Mouse (Mus musculus) v-Abl transformed pro-B cells (cell line): ENCODE measurements around the gene Cables2.

Experiments
- in situ Hi-C, 2 experiments: fragments of 400-800 bp; cut with MboI; formaldehyde crosslinking; loops; one replicate each; pipeline ENCODE4 v1.15.1; 2025; ENCODE audit not compliant: unreplicated experiment in 2 of 2

Gene Cables2

DNA sequence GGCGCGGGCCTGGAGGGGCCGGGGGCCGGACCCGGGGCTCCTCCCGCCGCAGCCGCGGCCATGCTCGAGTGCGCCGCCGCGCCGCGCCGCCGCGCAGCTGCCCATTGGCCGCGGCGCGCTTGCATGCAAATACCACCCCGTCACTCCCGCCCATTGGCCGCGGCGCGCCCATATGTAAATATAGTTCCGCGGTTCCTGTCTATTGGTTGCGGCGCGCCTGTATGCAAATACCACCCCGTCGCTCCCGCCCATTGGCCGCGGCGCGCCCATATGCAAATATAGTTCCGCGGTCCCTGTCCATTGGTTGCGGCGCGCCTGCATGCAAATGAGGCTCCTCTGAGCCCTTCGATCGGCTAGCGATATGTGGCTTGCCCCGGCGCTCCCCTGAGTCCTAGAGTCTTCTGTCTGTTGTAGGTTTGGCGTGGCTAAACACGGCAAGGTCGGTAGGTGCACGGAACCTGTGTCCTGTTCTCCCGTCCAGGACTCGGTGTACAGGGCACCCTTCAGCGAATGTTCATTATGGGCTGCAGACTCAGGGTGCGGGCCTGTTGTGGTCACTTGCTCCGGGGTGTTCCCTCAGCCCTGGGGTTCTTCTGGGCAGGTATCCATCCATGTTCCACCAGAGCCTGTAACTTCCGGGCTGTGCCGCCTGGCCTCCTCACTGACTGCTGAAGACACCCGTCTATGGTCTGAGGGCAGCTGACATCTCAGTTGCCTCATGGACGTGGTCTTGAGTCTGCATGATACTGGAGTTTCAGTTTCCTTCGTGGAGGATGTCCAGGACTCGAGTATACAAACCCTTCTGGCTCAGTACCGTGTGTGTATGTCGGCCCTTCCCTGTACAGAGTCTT lies at the start of gene Cables2:
Gene Cables2 (minus strand): TSS at position 103 of the 851 bp plus-strand sequence.
- in situ Hi-C loops, result loop anchor here (5.0 to 25.0 kb wide), 5 partner anchors 74 to 1039 kb away; partner anchors contain the start of genes Rtel1 (in 1 of the 2) and Stmn3 (in 1 of the 2)

DNA sequence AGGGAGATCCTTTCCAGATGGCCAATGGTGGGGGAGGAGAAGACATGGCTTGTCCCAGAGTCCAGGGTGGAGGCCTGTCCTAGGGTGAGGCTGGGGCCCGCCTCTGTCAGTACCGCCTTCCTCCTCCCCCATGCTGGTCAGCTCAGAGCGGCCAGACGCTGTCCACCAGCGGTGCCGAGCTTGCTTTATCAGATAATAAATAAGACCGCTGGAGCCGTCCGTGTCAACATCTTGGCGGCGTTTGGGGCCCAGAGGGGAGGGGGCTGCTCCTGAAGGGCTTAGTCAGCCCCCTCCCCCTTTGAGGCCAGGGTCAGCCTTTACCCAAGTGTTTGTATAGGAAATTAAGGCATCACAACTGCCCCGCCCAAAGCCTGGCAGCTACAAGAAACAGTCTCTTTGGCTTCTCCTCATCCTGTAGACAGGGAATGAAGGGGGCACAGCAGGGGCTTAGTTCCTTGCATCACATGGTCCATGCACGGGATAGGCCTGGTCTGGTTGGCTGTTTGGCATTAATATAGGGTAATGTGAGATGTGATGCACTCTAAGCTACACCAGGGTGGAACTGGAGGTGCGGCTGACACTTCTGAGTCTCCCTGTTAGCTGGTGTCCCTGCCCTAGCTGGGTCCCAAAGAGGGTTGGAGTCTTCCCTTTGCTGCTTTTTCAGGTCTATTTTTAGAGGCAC lies 49.5 kb upstream of the Cables2 start:
- in situ Hi-C loops, result loop anchor here in 1 of 2 experiments (25.0 kb wide), 1 partner anchor 764 kb away; no protein-coding TSS in a partner anchor

DNA sequence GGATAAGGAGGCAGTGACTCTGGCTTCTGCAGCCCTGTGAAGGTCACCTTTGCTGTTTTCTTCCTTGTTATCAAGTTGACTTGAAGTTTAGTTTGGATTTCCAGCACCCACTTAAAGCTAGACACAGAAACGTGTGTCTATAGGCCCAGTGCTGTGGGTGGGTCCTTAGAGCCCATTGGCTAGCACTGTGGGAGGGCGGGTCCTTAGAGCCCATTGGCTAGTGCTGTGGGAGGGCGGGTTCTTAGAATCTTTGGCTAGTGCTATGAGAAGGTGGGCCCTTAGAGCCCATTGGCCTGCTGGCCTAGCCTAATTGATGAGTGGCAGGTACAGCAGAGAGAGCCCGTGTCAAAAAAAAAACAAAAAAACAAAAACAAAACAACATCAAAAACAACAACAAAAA lies 46.9 kb upstream of the Cables2 start:
- in situ Hi-C loops, result loop anchor here in 1 of 2 experiments (25.0 kb wide), 1 partner anchor 767 kb away; no protein-coding TSS in a partner anchor

- in situ Hi-C loops, result loop anchor here in 1 of 2 experiments (25.0 kb wide), 1 partner anchor 770 kb away; no protein-coding TSS in a partner anchor
These were observed 44.3 kb upstream of the Cables2 start for GRCm38 (mm10) chr2:180317591-180317990.

DNA sequence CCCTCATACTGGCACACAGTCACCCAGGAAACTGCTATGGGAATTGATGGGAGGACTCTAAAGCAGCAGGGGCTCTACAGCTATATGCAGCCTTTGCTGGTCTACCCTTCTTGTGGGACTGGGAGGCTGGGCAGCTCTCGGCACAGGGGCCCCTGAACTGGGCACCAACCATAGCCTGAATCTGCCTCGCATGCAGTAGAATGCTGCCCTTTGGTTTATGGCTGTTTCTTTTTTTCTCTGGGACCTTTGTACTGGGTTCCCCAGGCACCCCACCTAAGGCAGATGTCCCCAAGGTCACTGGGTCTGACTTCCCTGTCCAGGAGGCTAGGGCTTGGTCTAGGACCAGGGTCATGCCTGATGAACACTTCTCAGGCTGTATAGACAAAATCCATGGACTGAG lies 41.0 kb upstream of the Cables2 start:
- in situ Hi-C loops, result loop anchor here in 1 of 2 experiments (25.0 kb wide), 1 partner anchor 773 kb away; no protein-coding TSS in a partner anchor

- in situ Hi-C loops, result loop anchor here in 1 of 2 experiments (25.0 kb wide), 1 partner anchor 776 kb away; no protein-coding TSS in a partner anchor
These were observed 37.9 kb upstream of the Cables2 start for GRCm38 (mm10) chr2:180311147-180311546.

DNA sequence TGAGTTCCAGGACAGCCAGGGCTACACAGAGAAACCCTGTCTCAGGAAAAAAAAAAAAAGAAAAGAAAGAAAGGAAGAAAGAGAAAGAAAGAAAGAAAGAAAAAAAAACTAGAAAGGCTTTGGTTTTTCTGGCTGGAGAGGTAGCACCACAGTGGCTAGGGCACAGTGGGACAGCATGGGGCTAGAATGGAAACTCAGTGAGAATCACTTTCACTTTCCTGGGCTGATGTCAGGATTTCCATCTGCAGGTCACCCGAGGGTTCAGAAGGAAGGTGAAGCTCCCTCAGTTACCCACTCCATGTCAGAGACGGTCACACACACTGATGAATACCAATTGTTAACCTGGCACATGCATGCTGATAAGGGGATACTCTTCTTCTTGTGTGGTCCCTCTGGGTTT lies 34.4 kb upstream of the Cables2 start:
- in situ Hi-C loops, result loop anchor here in 1 of 2 experiments (25.0 kb wide), 1 partner anchor 780 kb away; no protein-coding TSS in a partner anchor

GRCm38 (mm10) chr2:180306423-180307168 lies 33.3 kb upstream of the Cables2 start:
- in situ Hi-C loops, result loop anchor here in 1 of 2 experiments (25.0 kb wide), 1 partner anchor 781 kb away; no protein-coding TSS in a partner anchor

DNA sequence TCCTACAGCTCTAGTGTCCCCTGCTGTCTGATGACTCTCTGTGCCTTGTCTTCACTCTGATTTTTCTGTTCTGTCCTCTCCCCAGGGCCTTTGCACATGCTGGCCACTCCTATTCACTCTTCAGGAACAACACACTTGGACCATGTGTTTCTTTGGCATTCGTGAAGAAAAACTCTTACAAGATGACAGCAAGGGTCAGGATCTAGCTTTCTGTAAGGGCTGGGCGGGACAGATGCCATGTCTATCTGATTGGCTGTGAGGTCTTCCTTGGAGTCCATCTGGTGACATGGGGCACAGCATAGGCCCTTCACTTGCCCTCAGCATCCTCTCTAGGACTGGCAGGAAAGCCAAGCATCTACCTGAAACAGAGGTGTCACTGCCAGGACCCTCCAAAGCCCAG lies 32.7 kb upstream of the Cables2 start:
- in situ Hi-C loops, result loop anchor here in 1 of 2 experiments (25.0 kb wide), 1 partner anchor 781 kb away; no protein-coding TSS in a partner anchor

DNA sequence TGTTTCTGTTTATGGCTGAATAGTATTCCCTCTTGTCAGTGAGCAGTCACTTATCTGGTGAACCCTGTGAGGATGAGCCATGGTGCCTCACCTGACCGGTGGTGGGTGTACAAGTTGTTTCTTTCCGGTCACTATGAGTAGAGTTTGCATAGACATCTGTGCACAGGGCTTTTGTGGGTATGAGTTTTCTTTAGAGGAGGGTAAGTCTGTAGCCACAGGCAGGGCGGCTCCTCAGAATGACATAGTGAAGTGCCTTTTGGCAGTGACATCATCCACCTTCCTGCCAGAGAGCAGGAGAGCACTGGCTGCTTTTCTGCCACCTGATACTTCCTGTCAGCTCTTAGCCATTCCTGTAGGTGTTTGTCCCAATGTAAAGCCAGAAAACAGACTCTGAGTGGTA lies 32.2 kb upstream of the Cables2 start:
- in situ Hi-C loops, result loop anchor here in 1 of 2 experiments (25.0 kb wide), 1 partner anchor 782 kb away; no protein-coding TSS in a partner anchor

- in situ Hi-C loops, result loop anchor here in 1 of 2 experiments (25.0 kb wide), 1 partner anchor 783 kb away; no protein-coding TSS in a partner anchor
These were observed 31.3 kb upstream of the Cables2 start for GRCm38 (mm10) chr2:180304554-180304953.

- in situ Hi-C loops, result loop anchor here in 1 of 2 experiments (25.0 kb wide), 1 partner anchor 784 kb away; no protein-coding TSS in a partner anchor
These were observed 30.2 kb upstream of the Cables2 start for GRCm38 (mm10) chr2:180303468-180303867.

GRCm38 (mm10) chr2:180302201-180302600 lies 28.9 kb upstream of the Cables2 start:
- in situ Hi-C loops, result loop anchor here in 1 of 2 experiments (25.0 kb wide), 1 partner anchor 785 kb away; no protein-coding TSS in a partner anchor

- in situ Hi-C loops, result loop anchor here in 1 of 2 experiments (25.0 kb wide), 1 partner anchor 787 kb away; no protein-coding TSS in a partner anchor
These were observed 27.5 kb upstream of the Cables2 start for GRCm38 (mm10) chr2:180300771-180301170.

DNA sequence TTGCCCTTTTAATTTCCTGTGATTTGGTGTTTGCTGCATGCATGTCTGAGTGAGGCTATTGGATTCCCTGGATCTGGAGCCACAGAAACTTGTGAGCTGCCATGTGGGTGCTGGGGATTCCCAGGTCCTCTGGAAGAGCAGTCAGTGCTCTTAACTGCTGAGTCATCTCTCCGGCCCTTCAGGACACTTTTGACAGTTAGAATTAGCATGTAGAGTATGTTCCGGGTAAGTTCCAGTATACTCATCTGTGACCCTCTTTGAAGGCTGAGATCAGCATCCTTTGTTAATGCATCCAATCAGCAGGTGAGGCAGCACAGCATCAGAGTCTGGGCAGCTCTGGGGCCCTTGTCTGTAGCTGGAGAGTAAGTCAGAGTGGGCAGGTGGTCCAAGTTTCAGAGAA lies 27.0 kb upstream of the Cables2 start:
- in situ Hi-C loops, result loop anchor here in 1 of 2 experiments (25.0 kb wide), 1 partner anchor 787 kb away; no protein-coding TSS in a partner anchor

- in situ Hi-C loops, result no loop called here
These were observed 19.6 kb upstream of the Cables2 start for GRCm38 (mm10) chr2:180292906-180293305.

DNA sequence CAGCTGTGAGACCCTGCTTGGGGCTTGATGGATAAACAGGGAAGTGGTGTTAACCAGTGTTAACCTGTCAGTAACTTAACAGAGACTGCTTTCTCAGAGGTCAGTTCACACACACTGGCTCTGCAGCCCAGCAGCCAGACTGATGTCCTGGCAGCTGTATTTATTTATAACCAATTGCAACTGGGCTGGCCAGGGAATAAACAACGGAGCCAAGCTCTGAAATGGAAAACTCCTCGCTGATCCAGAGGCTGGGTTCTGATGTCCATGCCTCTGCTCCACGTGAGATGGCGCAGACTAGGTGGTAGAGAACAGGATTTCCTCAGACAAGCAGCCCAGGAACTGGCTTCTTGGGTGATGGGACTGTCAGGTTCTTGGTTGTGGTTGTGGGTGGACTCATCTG lies 18.7 kb upstream of the Cables2 start:
- in situ Hi-C loops, result no loop called here

GRCm38 (mm10) chr2:180291566-180291965 lies 18.3 kb upstream of the Cables2 start:
- in situ Hi-C loops, result no loop called here

DNA sequence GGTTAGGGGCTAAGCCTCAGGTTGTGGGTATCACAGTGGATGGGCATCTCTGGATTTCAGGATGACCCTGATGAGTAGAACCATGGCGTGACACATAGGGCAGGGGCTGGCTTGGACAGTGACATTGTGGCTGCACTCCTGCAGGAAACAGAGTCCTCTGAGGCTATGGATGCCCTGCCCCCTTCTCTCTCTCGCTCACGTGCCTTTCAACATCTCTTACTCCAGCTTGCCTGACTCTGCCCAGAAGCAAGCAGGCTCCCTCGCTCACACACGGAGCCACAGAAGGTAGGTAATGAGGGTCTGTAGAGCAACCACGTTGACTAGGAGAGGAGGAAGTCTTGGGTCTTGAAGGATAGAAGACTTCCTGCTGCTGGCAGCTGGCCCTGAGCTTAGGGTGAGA lies 17.2 kb upstream of the Cables2 start:
- in situ Hi-C loops, result no loop called here
